Mouse (Mus musculus) G1E (cell line): ENCODE results near the gene Dyrk1a.

ENCODE experiments used
- CTCF ChIP-seq: IDR thresholded peaks from 2 replicates; pipeline ENCODE4 v1.5.1; 2012; ENCODE audit warnings: low read depth, low read length, inconsistent platforms, mixed read lengths
- GATA1 ChIP-seq: IDR thresholded peaks from 2 replicates; pipeline ENCODE4 v1.6.1; 2012; ENCODE audit warnings: borderline replicate concordance, low read length, inconsistent platforms, mixed read lengths
- GATA2 ChIP-seq: IDR thresholded peaks from 2 replicates; pipeline ENCODE4 v1.6.1; 2012; ENCODE audit warnings: low read depth, low read length, inconsistent platforms, borderline replicate concordance
- POLR2AphosphoS5 ChIP-seq: IDR thresholded peaks from 2 replicates; pipeline ENCODE4 v1.6.1; 2012; ENCODE audit warnings: low read depth, low read length, inconsistent platforms; ENCODE audit not compliant: insufficient replicate concordance
- TAL1 ChIP-seq: conservative IDR thresholded peaks from 2 replicates; pipeline ENCODE4 v1.6.1; 2012; ENCODE audit warnings: low read depth, low read length, inconsistent platforms, mixed read lengths

DNA sequence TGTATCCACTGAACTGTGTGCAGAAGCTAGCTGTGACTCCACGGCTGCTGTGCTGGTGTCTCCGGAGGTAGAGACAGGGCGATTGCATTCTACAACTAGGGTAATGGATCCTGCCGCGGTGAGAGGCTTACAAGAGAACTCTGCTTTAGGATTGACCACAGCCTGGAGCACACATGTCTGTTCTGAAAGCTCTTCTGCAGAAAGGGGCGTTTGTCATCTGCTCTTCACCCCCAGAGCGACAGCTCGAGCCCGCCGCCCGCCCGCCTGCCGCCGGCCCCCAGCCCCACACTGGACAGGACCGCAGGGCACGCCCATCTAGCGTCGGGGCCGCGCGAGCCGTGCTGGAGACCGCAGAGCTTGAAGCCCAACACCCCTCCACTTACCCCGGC, 43.9 kb upstream of the Dyrk1a start:
- TF ChIP-seq CTCF = no peak
- no peak for TF ChIP-seq GATA1
- TF ChIP-seq POLR2AphosphoS5 = no peak
- TF ChIP-seq TAL1 = no peak
- TF ChIP-seq GATA2 = no peak
